Mouse (Mus musculus) granulocyte monocyte progenitor cell, adult 5-6 weeks (primary cell): Measurements from ENCODE around the gene Med23. TPM values are rescaled to one million over a fixed set of nuclear protein-coding genes. Genes with fewer than 3 reads are reported as not detected.

Experiments used
- ATAC-seq: replicated peaks from 2 replicates; pipeline ENCODE4 v1.8.0; 2016; ENCODE audit warnings: mild to moderate bottlenecking, moderate TSS enrichment, inconsistent platforms; ENCODE audit not compliant: poor library complexity, severe bottlenecking
- total RNA-seq, 2 experiments: library from RNA; stranded (forward) in 1 of 2; stranded (reverse) in 1 of 2; fragments of 200-712, 200-1000 nt in 1 of 2; fragments of >200 nt in 1 of 2; fragmentation: Nextera tagmentation in 1 of 2; gene quantifications; 2 replicates each; pipeline ENCODE4 v1.2.3; 2014 to 2017

The Med23 gene
- total RNA-seq, 2 experiments from 2014 or later: 20.1 to 20.3 TPM

GRCm38 (mm10) chr10:24959043-24959916, 89.5 kb downstream of the Med23 start:
- 0 out of 2 replicates have a peak, but pooled peaks have one; percentile 22 for ATAC-seq

- peak; percentile 40; the same call in 1 of the 2 replicates for ATAC-seq
Measured at GRCm38 (mm10) chr10:24961112-24961511, 91.3 kb downstream of the Med23 start.

- ATAC-seq: no peak
Measured at GRCm38 (mm10) chr10:24961889-24962288, 92.1 kb downstream of the Med23 start.

Other genes with a start within 250 kb of the Med23 start
- gene Enpp1, start 157.8 kb upstream of the Med23 start, total RNA-seq (2014; fragmentation: Nextera tagmentation): 1.6 and 2.5 TPM in 2 replicates
- 1.9 and 3.7 TPM in 2 replicates for gene Enpp1, start 157.8 kb upstream of the Med23 start, total RNA-seq (2017)
- not detected in 2 replicates for gene Enpp3, start 27.2 kb upstream of the Med23 start, total RNA-seq (2014; fragmentation: Nextera tagmentation)
- gene Enpp3, start 27.2 kb upstream of the Med23 start, total RNA-seq (2017): not detected in 2 replicates
- gene Arg1, start 57.5 kb downstream of the Med23 start, total RNA-seq (2014; fragmentation: Nextera tagmentation): not detected in 2 replicates
- gene Arg1, start 57.5 kb downstream of the Med23 start, total RNA-seq (2017): not detected in 2 replicates